Mouse (Mus musculus) C2C12 (cell line): ENCODE results near the gene P2rx1.

Experiments
- CTCF ChIP-seq: IDR thresholded peaks from one replicate; pipeline ENCODE4 v1.5.1; 2011; ENCODE audit not compliant: control insufficient read depth, insufficient read depth, insufficient read length
- MAX ChIP-seq: IDR thresholded peaks from one replicate; pipeline ENCODE4 v1.6.1; 2011; ENCODE audit warnings: mild to moderate bottlenecking, control low read depth
- USF1 ChIP-seq: IDR thresholded peaks from one replicate; pipeline ENCODE4 v1.6.1; 2011; ENCODE audit warnings: low read depth, mild to moderate bottlenecking, control low read depth, moderate library complexity

GRCm38 (mm10) chr11:72955339-72955974 is 43.4 kb upstream of the P2rx1 start:
- TF ChIP-seq CTCF (no peak), MAX (no peak), USF1 (no peak)
